Mouse (Mus musculus): ENCODE results near the gene Gm17428. TPM values are rescaled to one million over a fixed set of nuclear protein-coding genes. Genes with fewer than 3 reads are reported as not detected.
"Not testable (repeated sequence)": the region's sequence is repeated elsewhere in the genome, so short reads cannot be mapped to it uniquely, and the experiment has no call there.

Gene Gm17428
- total RNA-seq, 2 experiments from 2014 or later = not detected

- DNase-seq = no peak
- intact Hi-C loops (cut with DNase I; ENCODE audit: low total_unique reads) = no loop called here
Observed at GRCm38 (mm10) chr14:54974068-54974791, 2.5 kb upstream of the Gm17428 start.

DNA sequence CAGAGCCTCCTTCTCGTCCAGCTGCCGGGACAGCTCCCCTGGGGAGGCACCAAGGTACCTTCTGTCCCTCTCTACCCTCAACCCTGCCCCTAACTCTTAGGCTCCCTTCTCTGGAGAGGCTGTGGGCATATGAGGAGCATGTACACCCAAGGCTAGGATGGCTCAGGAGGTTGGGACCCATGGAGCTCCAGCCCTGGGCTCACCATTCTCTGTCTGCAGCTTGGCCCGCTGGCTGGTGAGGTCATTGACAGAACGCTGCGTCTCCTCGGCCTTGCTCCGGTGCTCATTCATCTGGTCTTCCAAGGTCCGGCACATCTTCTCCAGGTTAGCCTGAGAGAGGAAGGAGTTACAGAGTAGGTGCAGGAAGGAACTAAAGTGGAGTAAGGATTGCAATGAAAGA is 1.9 kb downstream of the Gm17428 start:
- no peak for DNase-seq
- intact Hi-C loops (cut with DNase I; ENCODE audit: low total_unique reads) = no loop called here

DNA sequence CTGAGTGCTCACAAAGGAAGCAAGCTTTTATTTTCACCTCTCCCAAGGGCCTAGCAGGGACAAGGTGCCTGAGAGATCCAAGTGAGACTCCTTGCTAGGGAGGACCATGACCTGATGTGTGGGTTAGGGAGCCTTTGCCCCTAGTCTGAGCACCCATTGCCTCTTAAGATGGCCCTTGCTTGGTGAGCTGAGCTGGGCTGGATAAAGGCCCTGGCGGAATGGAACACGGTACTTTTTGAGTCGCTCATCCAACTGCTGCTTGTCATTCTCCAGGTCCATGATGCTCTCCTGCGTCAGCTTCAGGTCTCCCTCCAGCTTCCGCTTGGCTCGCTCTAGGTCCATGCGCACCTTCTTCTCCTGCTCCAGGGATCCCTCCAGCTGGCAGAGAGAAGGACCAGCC is 5.2 kb downstream of the Gm17428 start:
- intact Hi-C loops (cut with DNase I; ENCODE audit: low total_unique reads) = no loop called here
- DNase-seq = no peak

GRCm38 (mm10) chr14:54988350-54988874 is 11.7 kb downstream of the Gm17428 start:
- intact Hi-C loops (cut with DNase I; ENCODE audit: low total_unique reads); DNase-seq: not testable (repeated sequence)

GRCm38 (mm10) chr14:54988882-54989281 is 12.1 kb downstream of the Gm17428 start:
- intact Hi-C loops (cut with DNase I; ENCODE audit: low total_unique reads) = no loop called here
- no peak for DNase-seq

- no peak for DNase-seq
- intact Hi-C loops (cut with DNase I; ENCODE audit: low total_unique reads) = loop anchor here (10.0 kb wide), 1 partner anchor 155 kb away; no protein-coding TSS in a partner anchor
Observed at GRCm38 (mm10) chr14:54989886-54990441, 13.2 kb downstream of the Gm17428 start.

- DNase-seq = no peak
- intact Hi-C loops (cut with DNase I; ENCODE audit: low total_unique reads) = loop anchor here (10.0 kb wide), 1 partner anchor 157 kb away; no protein-coding TSS in a partner anchor
Observed at GRCm38 (mm10) chr14:54992196-54992595, 15.5 kb downstream of the Gm17428 start.

DNA sequence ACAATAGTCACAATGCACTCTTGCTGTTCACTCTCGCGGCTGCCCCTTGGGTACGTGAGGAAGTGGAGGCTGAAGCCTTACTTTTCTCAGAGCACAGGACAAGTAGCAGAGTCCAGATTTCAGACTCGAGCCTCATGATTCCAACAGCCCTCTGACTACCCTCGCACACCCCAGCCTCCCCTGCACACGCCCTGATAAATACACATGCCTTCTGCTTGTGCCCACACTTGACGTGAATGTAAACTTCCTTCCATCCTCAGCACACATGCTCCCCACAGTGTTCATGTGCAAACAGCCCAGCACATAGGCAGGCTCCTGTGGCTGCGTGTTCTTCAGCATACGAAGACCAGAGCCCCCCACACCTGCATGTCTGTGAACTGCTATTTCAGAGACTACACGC is 16.9 kb downstream of the Gm17428 start:
- no peak for DNase-seq
- intact Hi-C loops (cut with DNase I; ENCODE audit: low total_unique reads) = loop anchor here (10.0 kb wide), 1 partner anchor 159 kb away; no protein-coding TSS in a partner anchor

DNA sequence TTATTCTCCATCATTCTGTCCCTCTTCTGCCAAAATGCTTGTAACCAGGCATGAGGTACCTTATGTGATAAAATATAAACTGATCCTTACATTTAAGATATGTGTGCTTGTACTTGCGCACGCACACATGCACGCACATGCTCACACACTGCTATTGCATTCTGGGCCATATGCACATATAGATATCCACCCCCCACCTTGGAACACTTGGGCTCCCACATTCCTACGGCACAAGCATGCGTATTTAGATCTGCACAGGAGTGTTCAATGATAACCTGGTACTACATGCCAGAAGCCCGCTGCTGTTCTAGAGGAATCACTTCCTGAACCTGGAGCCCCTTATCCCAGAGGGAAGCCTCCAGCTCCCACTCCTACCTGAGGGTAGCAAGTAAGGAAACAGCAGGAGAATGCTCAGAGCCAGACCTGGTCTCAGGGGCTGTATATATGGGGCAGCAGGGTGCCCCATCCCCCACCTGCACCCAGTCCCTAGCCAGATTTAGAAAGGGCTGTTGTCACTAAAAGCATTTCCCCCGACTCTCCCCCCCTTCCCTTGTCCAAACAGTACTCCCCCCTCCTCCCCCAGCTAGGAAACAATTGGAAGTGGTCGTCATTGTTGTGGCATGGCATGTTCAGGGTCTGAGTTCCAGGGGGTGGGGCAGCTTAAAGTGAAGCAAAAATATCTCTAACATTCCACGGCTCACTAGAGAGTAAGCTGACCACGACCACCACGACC is 17.6 kb downstream of the Gm17428 start, which contains the start of gene Myh7:
Gene Myh7, minus strand, starts transcription at position 491 of the 733 bp plus-strand sequence.
- intact Hi-C loops (cut with DNase I; ENCODE audit: low total_unique reads) = loop anchor here (10.0 kb wide), 1 partner anchor 160 kb away; no protein-coding TSS in a partner anchor
- DNase-seq = no peak

- intact Hi-C loops (cut with DNase I; ENCODE audit: low total_unique reads) = loop anchor here (10.0 kb wide), 1 partner anchor 160 kb away; no protein-coding TSS in a partner anchor
Observed at GRCm38 (mm10) chr14:54994869-54995186, 18.1 kb downstream of the Gm17428 start.

GRCm38 (mm10) chr14:54995457-54996138 is 18.9 kb downstream of the Gm17428 start:
- no peak for DNase-seq
- intact Hi-C loops (cut with DNase I; ENCODE audit: low total_unique reads) = loop anchor here (10.0 kb wide), 1 partner anchor 161 kb away; no protein-coding TSS in a partner anchor

More at GRCm38 (mm10) chr14:54994869-54995186, 18.1 kb downstream of the Gm17428 start:
- DNase-seq = no peak

- intact Hi-C loops (cut with DNase I; ENCODE audit: low total_unique reads) = loop anchor here (10.0 kb wide), 1 partner anchor 162 kb away; no protein-coding TSS in a partner anchor
- no peak for DNase-seq
Observed at GRCm38 (mm10) chr14:54996793-54997192, 20.1 kb downstream of the Gm17428 start.

DNA sequence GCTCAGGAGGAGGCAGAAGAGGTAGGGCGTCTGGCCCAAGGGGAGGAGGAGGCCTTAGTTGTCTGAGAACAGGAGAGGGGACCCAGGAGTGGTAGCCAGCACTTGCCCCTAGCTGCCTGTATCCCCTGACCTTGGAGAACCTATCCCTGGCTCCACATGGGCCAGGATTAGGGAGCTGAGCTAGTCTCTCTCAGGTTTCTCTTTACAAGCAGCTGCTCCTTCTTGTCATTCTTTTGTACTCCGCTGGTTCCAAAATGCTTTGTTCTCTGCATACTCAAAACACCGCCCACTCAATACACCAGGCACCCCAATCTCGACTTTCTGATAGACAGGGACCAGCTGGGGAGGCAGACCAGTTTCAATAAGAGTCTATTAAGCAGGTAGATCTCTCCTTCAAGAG is 20.6 kb downstream of the Gm17428 start:
- DNase-seq = no peak
- intact Hi-C loops (cut with DNase I; ENCODE audit: low total_unique reads) = loop anchor here (10.0 kb wide), 1 partner anchor 162 kb away; no protein-coding TSS in a partner anchor

- intact Hi-C loops (cut with DNase I; ENCODE audit: low total_unique reads) = loop anchor here (10.0 kb wide), 1 partner anchor 164 kb away; no protein-coding TSS in a partner anchor
- DNase-seq = no peak
Observed at GRCm38 (mm10) chr14:54998680-54999079, 21.9 kb downstream of the Gm17428 start.

DNA sequence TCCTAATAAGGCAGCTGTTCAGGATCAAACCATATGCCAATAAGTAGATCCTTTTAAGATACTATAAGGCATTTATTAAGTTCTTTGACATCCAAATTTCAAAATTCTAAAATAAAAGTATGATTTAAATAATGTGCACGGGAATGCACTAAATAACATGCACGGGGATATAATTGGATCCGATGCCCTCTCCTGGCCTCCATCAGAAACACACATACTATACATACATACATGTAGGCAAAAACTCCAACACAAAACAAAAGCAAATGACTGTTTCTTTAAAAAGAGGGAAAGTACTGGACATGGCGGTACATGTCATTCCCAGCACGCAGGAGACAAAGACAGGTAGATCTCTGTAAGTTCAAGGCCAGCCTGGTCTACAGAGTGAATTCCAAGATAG is 23.1 kb downstream of the Gm17428 start:
- DNase-seq = not testable (repeated sequence)
- intact Hi-C loops (cut with DNase I; ENCODE audit: low total_unique reads) = loop anchor here (10.0 kb wide), 1 partner anchor 165 kb away; no protein-coding TSS in a partner anchor

GRCm38 (mm10) chr14:55000814-55001213 is 24.1 kb downstream of the Gm17428 start:
- intact Hi-C loops (cut with DNase I; ENCODE audit: low total_unique reads) = no loop called here
- DNase-seq = no peak

GRCm38 (mm10) chr14:55001446-55001845 is 24.7 kb downstream of the Gm17428 start:
- intact Hi-C loops (cut with DNase I; ENCODE audit: low total_unique reads) = no loop called here

DNA sequence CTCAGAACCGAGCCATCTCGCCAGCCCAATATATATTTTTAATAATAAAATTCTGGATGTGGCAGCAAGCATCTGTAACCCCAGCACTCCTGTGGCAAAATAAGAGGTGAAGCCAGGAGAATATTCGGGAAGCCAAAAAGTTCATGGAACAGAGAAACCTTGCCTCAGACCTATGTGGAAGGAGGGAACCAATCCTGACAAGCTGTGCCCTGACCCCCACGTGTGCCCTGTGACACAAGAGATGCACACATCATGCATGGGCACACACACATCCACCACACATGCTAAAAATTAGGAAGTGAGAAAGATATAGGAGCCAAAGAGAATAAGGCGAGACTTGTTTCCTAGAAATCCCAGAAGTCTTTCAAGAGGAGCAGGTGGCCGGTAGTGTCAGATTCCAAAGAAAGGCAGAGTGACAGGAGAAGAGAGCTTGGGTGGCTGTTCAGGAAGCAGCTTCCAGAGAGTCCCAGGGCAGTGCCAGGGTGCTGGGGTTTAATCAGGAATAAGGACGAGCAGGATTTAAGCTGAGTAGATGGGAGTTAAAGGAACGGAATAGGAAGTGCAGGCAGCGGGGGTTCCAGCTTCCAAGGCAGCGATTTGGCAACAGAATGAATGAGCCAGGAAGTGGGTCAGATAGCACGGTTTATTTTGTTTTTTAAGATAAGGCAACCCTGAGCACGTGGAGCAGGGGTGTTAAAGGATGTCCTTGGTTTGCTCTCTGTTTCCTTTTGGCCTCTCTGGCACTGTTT is 25.4 kb downstream of the Gm17428 start:
- intact Hi-C loops (cut with DNase I; ENCODE audit: low total_unique reads) = no loop called here
- DNase-seq = no peak

More at GRCm38 (mm10) chr14:55001446-55001845, 24.7 kb downstream of the Gm17428 start:
- no peak for DNase-seq

Measured in gastrocnemius, postnatal 14 days (tissue).